Mouse (Mus musculus) lung, postnatal 0 days (tissue): ENCODE measurements around the gene Angptl8.

Experiments used
- CTCF ChIP-seq: IDR thresholded peaks from 2 replicates; pipeline ENCODE4 v1.5.1; 2016; ENCODE audit warnings: antibody characterized with exemption, mild to moderate bottlenecking
- EP300 ChIP-seq: IDR thresholded peaks from 2 replicates; pipeline ENCODE4 v1.6.1; 2016; ENCODE audit warnings: antibody characterized with exemption, mild to moderate bottlenecking, control low read depth

- TF ChIP-seq CTCF (peak; percentile 55), EP300 (no peak)
Observed at GRCm38 (mm10) chr9:21843086-21843485, 7.8 kb downstream of the Angptl8 start.
